In the genomic region with DNA sequence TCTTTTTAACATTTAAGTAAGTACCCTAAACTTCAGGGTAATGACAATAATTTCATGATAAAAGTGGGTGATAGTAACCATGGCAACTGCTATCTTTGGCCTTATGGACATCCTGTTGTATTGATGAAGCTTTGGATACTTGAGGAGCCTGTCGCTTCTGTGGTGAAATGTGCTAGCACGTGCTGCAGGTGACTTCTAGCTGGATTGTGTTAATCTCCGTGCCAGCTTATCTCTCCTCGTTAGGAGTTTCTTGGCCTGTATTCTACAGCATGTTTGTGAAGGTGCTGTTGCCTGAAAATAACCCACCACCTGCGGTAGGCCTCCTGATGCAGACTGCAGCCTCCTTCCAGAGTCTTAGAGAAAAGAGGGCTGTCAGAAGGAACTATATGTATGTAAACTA, we compare ENCODE assay signal across 21 mouse cellular contexts.
"Had no signal": no experiment of that assay in that cellular context is flagged by ENCODE, and none has a peak within 500 bp of the region (broad histone marks: within the 10 kb centered on the region; RNA-seq: fewer than 3 reads in every experiment).

No protein-coding gene starts in this region.

- H3K9ac ChIP-seq: limb, embryonic 13.5 days; liver, embryonic 13.5 days; lung, embryonic 14.5 days; midbrain, embryonic 15.5 days; neural tube, embryonic 12.5 days; neural tube, embryonic 15.5 days had no signal

- H3K9me3 ChIP-seq: limb, embryonic 10.5 days; limb, embryonic 13.5 days; liver, embryonic 13.5 days; midbrain, embryonic 10.5 days; midbrain, embryonic 15.5 days; neural tube, embryonic 12.5 days; neural tube, embryonic 15.5 days had no signal

- ATAC-seq: lung, postnatal 0 days; midbrain, embryonic 15.5 days had no signal

- H3K27ac ChIP-seq: limb, embryonic 10.5 days; limb, embryonic 13.5 days; liver, embryonic 13.5 days; macrophage; midbrain, embryonic 10.5 days; midbrain, embryonic 15.5 days; neural tube, embryonic 12.5 days; neural tube, embryonic 15.5 days; stomach, postnatal 0 days had no signal

- H3K4me3 ChIP-seq: limb, embryonic 10.5 days; limb, embryonic 13.5 days; liver, embryonic 13.5 days; midbrain, embryonic 10.5 days; midbrain, embryonic 15.5 days; neural tube, embryonic 12.5 days; neural tube, embryonic 15.5 days had no signal

- H3K36me3 ChIP-seq: limb, embryonic 13.5 days; liver, embryonic 13.5 days; midbrain, embryonic 10.5 days; midbrain, embryonic 15.5 days; neural tube, embryonic 12.5 days; neural tube, embryonic 15.5 days had no signal

- DNase-seq: kidney, adult 9 months; kidney, postnatal 14 days; kidney, postnatal 4 days; liver; liver, embryonic 13.5 days; lung, embryonic 14.5 days; right cerebral cortex, adult 18-20 months; right cerebral cortex, postnatal 14 days; right cerebral cortex, postnatal 4 days; thymus, adult 2 months; thymus, postnatal 14 days; thymus, postnatal 4 days had no signal

- H3K4me2 ChIP-seq: limb, embryonic 13.5 days; liver, embryonic 13.5 days; lung, embryonic 14.5 days; midbrain, embryonic 15.5 days; neural tube, embryonic 12.5 days; neural tube, embryonic 15.5 days had no signal

- H3K27me3 ChIP-seq: limb, embryonic 13.5 days; liver, embryonic 13.5 days; midbrain, embryonic 15.5 days; neural tube, embryonic 12.5 days; neural tube, embryonic 15.5 days had no signal
